Mouse (Mus musculus): ENCODE results near the gene Tdrd12.
A peak's percentile ranks its signal among the peaks of the same experiment; 100 is the strongest.
"Not testable (repeated sequence)": the region's sequence is repeated elsewhere in the genome, so short reads cannot be mapped to it uniquely, and the experiment has no call there.

Gene Tdrd12

GRCm38 (mm10) chr7:35537562-35537961, at the start of gene Tdrd12:
TSS of gene Tdrd12 (minus strand) at chr7:35537745.
- no peak for DNase-seq

GRCm38 (mm10) chr7:35586906-35587445, 49.4 kb upstream of the Tdrd12 start:
- peak; percentile 30 for DNase-seq

GRCm38 (mm10) chr7:35586055-35586905, 48.7 kb upstream of the Tdrd12 start, which contains the start of gene Ankrd27:
TSS of gene Ankrd27 (plus strand) at chr7:35586244.
- peak; percentile 97 for DNase-seq

- DNase-seq: peak; percentile 22
These were observed 47.9 kb upstream of the Tdrd12 start, which contains the start of gene Rgs9bp for GRCm38 (mm10) chr7:35585191-35586054. TSS of gene Rgs9bp (minus strand) at chr7:35585582.

- no peak for DNase-seq
These were observed 47.2 kb upstream of the Tdrd12 start for GRCm38 (mm10) chr7:35584786-35585190.

GRCm38 (mm10) chr7:35584068-35584785, 46.7 kb upstream of the Tdrd12 start:
- DNase-seq: no peak

GRCm38 (mm10) chr7:35583476-35584025, 46.0 kb upstream of the Tdrd12 start:
- DNase-seq: no peak

- no peak for DNase-seq
These were observed 45.2 kb upstream of the Tdrd12 start for GRCm38 (mm10) chr7:35582719-35583118.

GRCm38 (mm10) chr7:35579849-35580248, 42.3 kb upstream of the Tdrd12 start:
- DNase-seq: no peak

GRCm38 (mm10) chr7:35570883-35571282, 33.3 kb upstream of the Tdrd12 start:
- DNase-seq: not testable (repeated sequence)

- not testable (repeated sequence) for DNase-seq
These were observed 32.2 kb upstream of the Tdrd12 start for GRCm38 (mm10) chr7:35569724-35570123.

GRCm38 (mm10) chr7:35565965-35566364, 28.4 kb upstream of the Tdrd12 start:
- not testable (repeated sequence) for DNase-seq

GRCm38 (mm10) chr7:35564872-35565271, 27.3 kb upstream of the Tdrd12 start:
- DNase-seq: not testable (repeated sequence)

GRCm38 (mm10) chr7:35564067-35564865, 26.7 kb upstream of the Tdrd12 start:
- DNase-seq: no peak

GRCm38 (mm10) chr7:35563071-35563470, 25.5 kb upstream of the Tdrd12 start:
- DNase-seq: no peak

GRCm38 (mm10) chr7:35559838-35560237, 22.3 kb upstream of the Tdrd12 start:
- DNase-seq: no peak

GRCm38 (mm10) chr7:35558681-35559080, 21.1 kb upstream of the Tdrd12 start:
- no peak for DNase-seq

- DNase-seq: no peak
These were observed 20.0 kb upstream of the Tdrd12 start for GRCm38 (mm10) chr7:35557577-35557976.

GRCm38 (mm10) chr7:35556905-35557304, 19.4 kb upstream of the Tdrd12 start:
- DNase-seq: peak; percentile 29

GRCm38 (mm10) chr7:35556205-35556603, 18.7 kb upstream of the Tdrd12 start, which contains the start of gene Nudt19:
TSS of gene Nudt19 (minus strand) at chr7:35556304.
- no peak for DNase-seq

Measured in cerebellum, adult 9-10 months (tissue).